Mouse (Mus musculus) testis, adult 2 months (tissue): ENCODE data around the gene Lcn11.
"Not testable (repeated sequence)": the region's sequence is repeated elsewhere in the genome, so short reads cannot be mapped to it uniquely, and the experiment has no call there.

Experiments used
- CTCF ChIP-seq: fragments of 200-500 bp; IDR thresholded peaks from 2 replicates; pipeline ENCODE4 v1.5.1; 2012; ENCODE audit warnings: low read depth, mild to moderate bottlenecking, inconsistent platforms, low read length, moderate library complexity; ENCODE audit not compliant: control insufficient read depth, insufficient read depth, insufficient replicate concordance
- POLR2A ChIP-seq: fragments of 200-500 bp; IDR thresholded peaks from 2 replicates; pipeline ENCODE4 v1.6.1; 2012; ENCODE audit warnings: low read depth, mild to moderate bottlenecking, inconsistent platforms, low read length, moderate library complexity; ENCODE audit not compliant: control insufficient read depth

DNA sequence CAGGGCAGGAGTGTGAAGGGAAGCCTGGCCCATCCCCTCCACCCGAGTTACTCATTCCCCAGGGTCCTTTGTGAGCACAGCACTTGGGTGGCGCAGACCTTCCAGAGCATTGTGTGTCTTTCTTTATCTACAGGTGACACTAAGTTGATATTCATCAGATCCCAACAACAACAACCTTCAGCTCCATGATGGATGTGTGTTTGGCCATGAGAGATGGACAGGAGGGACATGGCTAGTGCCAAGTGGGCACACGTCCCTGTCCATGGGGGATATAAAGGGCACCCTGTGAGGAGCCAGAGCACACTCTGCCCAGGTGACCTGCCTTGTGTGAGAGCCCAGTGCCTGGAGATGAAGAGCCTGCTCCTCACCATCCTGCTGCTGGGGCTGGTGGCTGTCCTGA is 40.1 kb upstream of the Lcn11 start, which contains the start of gene Obp2b:
- TF ChIP-seq POLR2A, CTCF: not testable (repeated sequence)
